Mouse (Mus musculus) megakaryocyte, embryonic 14.5 days (primary cell): ENCODE results near the gene Medag. TPM values are rescaled to one million over a fixed set of nuclear protein-coding genes. Genes with fewer than 3 reads are reported as not detected.
A peak's percentile ranks its signal among the peaks of the same experiment; 100 is the strongest.

ENCODE experiments used
- H3K27me3 ChIP-seq: replicated peaks from 2 replicates; pipeline ENCODE3; 2012; ENCODE audit warnings: inconsistent platforms
- H3K36me3 ChIP-seq: replicated peaks from 2 replicates; pipeline ENCODE3; 2012; ENCODE audit warnings: low read length, inconsistent platforms, mixed read lengths
- H3K4me1 ChIP-seq: 2 replicates; pipeline ENCODE4 v1.6.1; 2012; ENCODE audit warnings: inconsistent platforms
- H3K4me3 ChIP-seq: replicated peaks from 2 replicates; pipeline ENCODE3; 2012; ENCODE audit warnings: moderate library complexity, mild to moderate bottlenecking, inconsistent platforms
- H3K9me3 ChIP-seq: 2 replicates; pipeline ENCODE4 v1.6.1; 2012; ENCODE audit warnings: inconsistent platforms
- FLI1 ChIP-seq: IDR thresholded peaks from 2 replicates; pipeline ENCODE4 v1.6.1; 2012; ENCODE audit warnings: low read length, inconsistent platforms, mixed read lengths
- GATA1 ChIP-seq: IDR thresholded peaks from 3 replicates; pipeline ENCODE4 v1.6.1; 2012; ENCODE audit warnings: mixed read lengths, low read length, inconsistent platforms, borderline replicate concordance
- polyA plus RNA-seq: library from polyadenylated mRNA; stranded (reverse); fragments of >175 nt; gene quantifications from 2 replicates; pipeline ENCODE4 v1.2.3, GENCODE M21; 2012; ENCODE audit warnings: low replicate concordance; ENCODE audit not compliant: insufficient read depth

Medag gene
- polyA plus RNA-seq, 1 experiment, result not detected

- Histone ChIP-seq H3K4me1 (peaks cover 10% of the 10 kb centered on the region), H3K4me3 (no peak overlapping the region), H3K27me3 (no peaks in the 10 kb centered on the region), H3K36me3 (peaks cover 20% of the 10 kb centered on the region), H3K9me3 (peaks cover 50% of the 10 kb centered on the region)
- TF ChIP-seq FLI1 (no peak), GATA1 (no peak)
Measured at GRCm38 (mm10) chr5:149404710-149405109, 6.8 kb upstream of the Medag start.

- peaks cover 17% of the 10 kb centered on the region for H3K4me1 ChIP-seq
- H3K9me3 ChIP-seq, result peaks cover 40% of the 10 kb centered on the region
- H3K4me3 ChIP-seq, result no peak overlapping the region
- H3K36me3 ChIP-seq, result peaks cover 8% of the 10 kb centered on the region
- no peak for TF ChIP-seq FLI1
- no peak for TF ChIP-seq GATA1
- peaks cover 7% of the 10 kb centered on the region for H3K27me3 ChIP-seq
Measured at GRCm38 (mm10) chr5:149406791-149407276, 4.7 kb upstream of the Medag start.

- peaks cover 13% of the 10 kb centered on the region for H3K27me3 ChIP-seq
- no peak overlapping the region for H3K4me3 ChIP-seq
- H3K4me1 ChIP-seq, result peaks cover 29% of the 10 kb centered on the region
- H3K36me3 ChIP-seq, result peaks cover 5% of the 10 kb centered on the region
- no peak for TF ChIP-seq FLI1
- no peak for TF ChIP-seq GATA1
- peaks cover 32% of the 10 kb centered on the region for H3K9me3 ChIP-seq
Measured at GRCm38 (mm10) chr5:149409502-149409901, 2.0 kb upstream of the Medag start.

GRCm38 (mm10) chr5:149412194-149412575 is 636 bp downstream of the Medag start:
- TF ChIP-seq GATA1 (no peak), FLI1 (no peak)
- Histone ChIP-seq H3K4me1 (peaks cover 56% of the 10 kb centered on the region), H3K9me3 (peaks cover 7% of the 10 kb centered on the region), H3K4me3 (no peak overlapping the region), H3K36me3 (no peaks in the 10 kb centered on the region), H3K27me3 (peaks cover 13% of the 10 kb centered on the region)

GRCm38 (mm10) chr5:149412671-149413070 is 1.1 kb downstream of the Medag start:
- peaks cover 59% of the 10 kb centered on the region for H3K4me1 ChIP-seq
- TF ChIP-seq GATA1 (no peak), FLI1 (no peak)
- H3K4me3 ChIP-seq, result no peak overlapping the region
- no peaks in the 10 kb centered on the region for H3K36me3 ChIP-seq
- peaks cover 2% of the 10 kb centered on the region for H3K9me3 ChIP-seq
- peaks cover 13% of the 10 kb centered on the region for H3K27me3 ChIP-seq

GRCm38 (mm10) chr5:149414369-149415167 is 3.0 kb downstream of the Medag start:
- Histone ChIP-seq H3K9me3 (no peaks in the 10 kb centered on the region), H3K36me3 (no peaks in the 10 kb centered on the region), H3K4me1 (peaks cover 61% of the 10 kb centered on the region), H3K4me3 (no peak overlapping the region), H3K27me3 (peaks cover 13% of the 10 kb centered on the region)
- TF ChIP-seq GATA1 (no peak), FLI1 (no peak)

- Histone ChIP-seq H3K9me3 (no peaks in the 10 kb centered on the region), H3K4me3 (no peak overlapping the region), H3K36me3 (no peaks in the 10 kb centered on the region), H3K27me3 (peaks cover 3% of the 10 kb centered on the region), H3K4me1 (peaks cover 60% of the 10 kb centered on the region)
- TF ChIP-seq FLI1 (no peak), GATA1 (no peak)
Measured at GRCm38 (mm10) chr5:149417381-149417780, 5.8 kb downstream of the Medag start.

- Histone ChIP-seq H3K4me1 (peaks cover 37% of the 10 kb centered on the region), H3K9me3 (no peaks in the 10 kb centered on the region), H3K36me3 (no peaks in the 10 kb centered on the region), H3K4me3 (no peak overlapping the region), H3K27me3 (no peaks in the 10 kb centered on the region)
- TF ChIP-seq FLI1 (no peak), GATA1 (no peak)
Measured at GRCm38 (mm10) chr5:149426525-149426924, 15.0 kb downstream of the Medag start.

- TF ChIP-seq GATA1 (no peak), FLI1 (no peak)
Measured at GRCm38 (mm10) chr5:149427277-149428060, 15.9 kb downstream of the Medag start.

GRCm38 (mm10) chr5:149428347-149428746 is 16.8 kb downstream of the Medag start:
- no peaks in the 10 kb centered on the region for H3K27me3 ChIP-seq
- no peaks in the 10 kb centered on the region for H3K36me3 ChIP-seq
- no peaks in the 10 kb centered on the region for H3K9me3 ChIP-seq
- H3K4me3 ChIP-seq, result peak overlapping the region; percentile 84
- TF ChIP-seq GATA1 (no peak), FLI1 (no peak)
- H3K4me1 ChIP-seq, result peaks cover 34% of the 10 kb centered on the region

More at GRCm38 (mm10) chr5:149427277-149428060, 15.9 kb downstream of the Medag start:
- Histone ChIP-seq H3K36me3 (no peaks in the 10 kb centered on the region), H3K9me3 (no peaks in the 10 kb centered on the region), H3K4me1 (peaks cover 34% of the 10 kb centered on the region), H3K27me3 (no peaks in the 10 kb centered on the region), H3K4me3 (peak overlapping the region; percentile 60)
